Mouse (Mus musculus) yolk sac, embryonic 10.5 days (tissue): ENCODE data around the gene Padi2.

Experiments
- DNase-seq: peaks from one replicate; pipeline ENCODE4 v3.0.0-alpha.2; 2017; ENCODE audit warnings: low spot score

The Padi2 gene

GRCm38 (mm10) chr4:140922508-140922907, 16.4 kb downstream of the Padi2 start:
- DNase-seq = no peak

GRCm38 (mm10) chr4:140925648-140926047, 19.5 kb downstream of the Padi2 start:
- DNase-seq = no peak

- no peak for DNase-seq
Observed at GRCm38 (mm10) chr4:140928349-140928748, 22.2 kb downstream of the Padi2 start.

DNA sequence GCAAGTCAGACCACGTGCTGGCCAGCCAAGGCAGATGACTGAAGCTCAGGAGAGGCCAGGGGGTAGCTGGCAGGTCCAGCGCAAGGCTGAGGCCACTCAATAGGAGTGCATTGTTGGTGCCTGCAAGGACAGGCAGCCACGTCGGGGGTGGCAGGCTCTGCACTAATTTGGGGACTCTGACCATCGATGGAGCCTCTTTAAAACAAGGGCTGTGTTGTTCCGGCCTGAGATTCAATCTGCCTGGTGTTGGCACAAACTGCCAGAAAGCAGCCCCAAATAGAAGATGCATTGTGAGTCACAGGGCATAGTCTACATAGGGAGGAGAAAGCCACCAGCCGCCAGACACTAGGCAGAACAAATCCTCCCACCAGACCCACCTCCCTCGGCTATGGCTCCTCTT, 23.6 kb downstream of the Padi2 start:
- no peak for DNase-seq

DNA sequence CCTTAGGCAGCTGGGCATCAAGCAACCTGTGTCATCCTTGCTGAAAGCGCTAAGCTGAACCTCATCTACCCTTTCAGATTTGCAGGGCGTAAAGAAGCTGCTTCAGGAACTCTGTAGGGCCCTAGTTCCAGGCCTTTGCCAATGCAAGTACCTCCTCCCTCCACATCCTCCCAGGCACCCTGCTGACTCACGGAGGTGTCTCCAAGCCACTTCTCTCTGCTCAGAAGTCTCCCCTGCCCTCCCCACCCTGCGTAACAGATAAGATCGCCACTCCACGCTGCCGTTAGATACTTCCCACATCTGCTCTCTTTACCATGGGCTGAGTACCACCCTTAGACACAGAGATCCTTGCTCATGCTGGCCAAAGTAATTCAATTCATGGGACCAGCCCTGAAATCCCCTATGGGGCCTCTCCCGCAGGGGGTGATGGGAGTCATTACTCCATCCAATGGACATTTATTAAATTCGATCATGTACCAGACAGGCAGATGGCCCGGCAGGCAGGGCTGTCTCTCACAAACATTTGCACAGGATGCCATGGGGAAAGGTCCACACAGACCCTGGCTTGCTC, 24.8 kb downstream of the Padi2 start:
- DNase-seq = no peak

- no peak for DNase-seq
Observed at GRCm38 (mm10) chr4:140935643-140936042, 29.5 kb downstream of the Padi2 start.

DNA sequence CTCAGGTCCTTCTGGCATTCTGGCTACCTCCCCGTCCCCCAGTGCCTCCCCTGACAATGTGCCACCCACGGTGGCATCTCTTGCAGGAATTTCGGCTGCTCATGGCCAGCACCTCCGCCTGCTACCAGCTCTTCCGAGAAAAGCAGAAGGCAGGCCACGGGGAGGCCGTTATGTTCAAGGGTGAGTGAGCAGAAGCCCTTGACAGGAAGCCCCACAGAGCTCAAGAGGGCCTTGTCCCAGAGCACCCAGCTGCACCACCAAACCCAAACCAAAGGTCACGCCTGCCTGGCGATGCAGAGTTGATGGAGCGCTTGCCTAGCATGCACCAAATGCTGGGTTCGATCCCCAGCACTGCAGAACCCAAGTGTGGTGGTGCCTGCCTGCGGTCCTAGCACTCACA, 38.2 kb downstream of the Padi2 start:
- no peak for DNase-seq

DNA sequence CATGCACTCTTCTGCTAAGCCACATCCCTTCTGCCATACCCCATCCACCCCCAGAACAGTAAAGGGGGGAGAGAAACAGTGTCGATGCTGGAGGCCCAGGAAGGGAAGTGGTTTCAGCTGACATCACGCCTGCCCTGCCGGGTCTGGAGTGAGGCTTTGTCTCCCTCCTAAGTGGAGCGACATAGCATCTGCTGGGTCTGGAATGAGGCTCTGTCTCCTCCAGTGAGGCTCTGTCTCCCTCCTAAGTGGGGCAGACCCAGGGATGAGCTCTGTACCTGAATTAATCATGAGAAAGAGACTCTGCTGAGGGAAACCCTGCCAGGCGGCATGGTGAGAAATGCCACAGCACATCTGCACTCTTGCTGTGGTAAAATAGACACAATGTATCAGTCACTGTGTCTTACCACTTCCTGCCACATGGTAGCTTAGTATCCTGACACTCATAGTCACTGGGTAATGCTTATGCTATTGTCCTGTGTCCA, 38.9 kb downstream of the Padi2 start:
- DNase-seq = no peak

DNA sequence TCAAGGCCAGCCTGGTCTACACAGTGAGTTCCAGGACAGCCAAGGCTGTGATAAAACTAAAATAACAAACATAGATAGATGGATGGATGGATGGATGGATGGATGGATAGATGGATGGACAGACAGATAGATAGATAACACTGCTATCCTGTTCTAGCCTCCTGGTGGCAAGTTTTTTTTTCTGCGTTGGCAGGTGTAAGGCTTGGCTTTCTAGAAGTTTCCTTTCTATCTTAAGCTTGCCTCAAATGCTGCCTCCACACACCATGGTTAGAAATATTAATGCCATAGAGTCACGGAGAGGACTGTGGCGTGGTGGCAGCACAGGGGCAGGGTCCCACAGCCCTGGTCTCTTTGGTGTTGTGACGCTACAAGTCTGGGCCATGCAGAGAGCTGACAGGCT, 39.4 kb downstream of the Padi2 start:
- no peak for DNase-seq

GRCm38 (mm10) chr4:140946048-140946447, 39.9 kb downstream of the Padi2 start:
- DNase-seq = no peak

GRCm38 (mm10) chr4:140946580-140947205, 40.5 kb downstream of the Padi2 start:
- no peak for DNase-seq

DNA sequence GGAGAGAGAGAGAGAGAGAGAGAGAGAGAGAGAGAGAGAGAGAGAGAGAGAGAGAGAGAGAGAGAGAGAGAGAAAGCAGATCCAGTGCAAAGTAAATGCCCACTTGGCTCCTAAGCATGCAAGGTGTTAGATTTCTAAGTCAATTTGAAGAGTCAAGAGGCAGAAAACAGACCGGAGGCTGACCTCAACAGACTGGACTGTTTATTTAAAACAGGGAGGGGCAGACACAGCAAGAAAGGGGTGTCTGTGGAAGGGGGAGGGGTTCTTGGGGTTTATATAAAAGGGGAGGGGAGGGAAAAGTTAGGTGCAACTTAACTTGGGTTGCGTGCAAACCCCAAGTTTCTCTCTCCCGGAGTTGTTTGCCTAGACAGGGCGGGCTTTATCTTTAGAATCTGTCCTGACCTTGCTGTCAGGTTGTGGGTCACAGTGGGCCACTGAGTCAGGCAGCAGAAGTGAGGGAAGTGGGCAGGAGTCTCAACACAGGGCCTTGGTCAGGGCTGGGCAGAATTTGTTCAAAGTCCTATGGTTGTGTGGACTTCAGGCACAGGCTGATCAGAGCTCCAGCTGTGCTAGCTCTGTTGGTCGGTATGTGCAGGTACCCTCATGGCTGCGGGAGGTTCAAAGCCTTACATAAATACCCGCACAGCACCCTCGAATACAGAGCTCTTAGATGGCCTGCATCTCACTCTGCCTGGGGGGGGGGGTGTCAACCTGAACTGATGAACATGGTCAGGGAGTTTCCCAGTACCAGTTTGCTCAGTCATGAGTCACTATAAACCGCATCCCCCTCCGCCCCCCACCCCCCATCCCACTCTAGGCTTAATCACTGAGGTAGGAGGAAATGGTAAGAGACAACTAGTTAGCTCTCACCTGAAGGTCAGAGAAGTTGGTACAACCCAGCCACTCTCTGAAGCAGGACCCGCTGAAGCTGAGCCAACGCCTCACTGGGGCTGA, 41.6 kb downstream of the Padi2 start:
- DNase-seq = no peak

DNA sequence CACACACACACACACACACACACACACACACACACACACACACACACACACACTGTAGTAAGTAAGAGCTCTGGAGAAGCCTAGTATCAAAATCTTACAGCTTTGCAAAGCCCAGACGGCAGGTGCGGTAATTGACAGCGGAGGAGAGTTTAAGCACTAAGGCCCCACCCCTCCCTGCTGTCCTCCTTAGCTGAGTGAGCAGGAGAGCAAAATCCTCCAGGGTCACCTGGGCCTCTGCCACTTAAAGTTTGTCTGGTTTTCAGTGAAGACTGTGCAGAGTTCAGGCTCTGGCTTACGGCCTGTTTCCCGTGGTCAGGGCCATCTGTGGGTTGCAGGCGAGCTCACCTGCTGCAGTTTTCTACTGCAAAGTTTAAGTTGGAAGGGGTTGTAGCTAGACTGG, 42.3 kb downstream of the Padi2 start:
- no peak for DNase-seq

DNA sequence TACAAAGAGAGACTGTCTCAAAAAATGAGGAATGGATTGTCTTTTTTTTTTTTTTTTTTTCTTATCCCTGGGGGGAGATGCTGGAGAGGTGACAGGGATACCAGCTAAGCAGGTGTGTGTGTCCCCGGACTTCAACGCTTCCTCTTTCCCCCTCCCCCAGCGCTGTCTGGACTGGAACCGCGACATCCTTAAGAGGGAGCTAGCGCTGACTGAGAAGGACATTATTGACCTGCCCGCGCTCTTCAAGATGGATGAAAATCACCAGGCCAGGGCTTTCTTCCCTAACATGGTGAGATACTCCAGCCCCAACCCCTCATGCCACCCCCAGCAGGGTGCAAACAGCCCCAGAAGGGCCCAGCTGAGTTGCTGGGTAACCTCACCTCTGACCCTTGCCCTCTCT, 42.9 kb downstream of the Padi2 start:
- no peak for DNase-seq

DNA sequence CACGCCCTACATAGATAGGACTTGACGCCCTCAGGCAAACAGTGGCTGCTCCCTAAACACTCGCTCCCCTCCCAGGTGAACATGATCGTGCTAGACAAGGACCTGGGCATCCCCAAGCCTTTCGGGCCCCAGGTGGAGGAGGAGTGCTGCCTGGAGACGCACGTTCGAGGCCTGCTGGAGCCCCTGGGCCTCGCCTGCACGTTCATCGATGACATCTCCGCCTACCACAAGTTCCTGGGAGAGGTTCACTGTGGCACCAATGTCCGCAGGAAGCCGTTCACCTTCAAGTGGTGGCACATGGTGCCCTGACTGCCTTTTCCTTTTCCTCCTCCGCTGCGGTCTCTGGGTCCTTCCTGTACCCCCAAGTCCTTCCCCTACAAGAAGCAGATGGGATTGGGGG, 43.5 kb downstream of the Padi2 start:
- no peak for DNase-seq

DNA sequence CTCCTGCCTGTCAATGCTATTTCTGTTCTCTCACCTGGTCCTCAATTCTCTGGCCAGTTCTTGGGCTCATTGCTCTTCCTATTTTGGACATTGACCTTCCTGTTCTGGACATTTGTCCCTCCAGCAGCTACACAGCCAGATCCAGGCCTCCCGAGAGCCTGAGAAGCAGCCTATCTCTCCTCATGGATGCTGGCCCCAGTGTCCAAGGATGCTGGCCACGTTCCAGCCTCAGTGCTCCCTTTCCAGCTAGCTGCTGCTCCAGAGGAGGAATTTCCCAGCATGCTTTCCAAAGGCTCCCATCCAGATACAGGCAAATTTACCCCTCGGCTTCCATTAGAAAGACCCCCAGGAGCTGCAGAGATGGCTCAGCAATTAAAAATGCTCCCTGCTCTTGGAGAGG, 44.4 kb downstream of the Padi2 start:
- DNase-seq = no peak

DNA sequence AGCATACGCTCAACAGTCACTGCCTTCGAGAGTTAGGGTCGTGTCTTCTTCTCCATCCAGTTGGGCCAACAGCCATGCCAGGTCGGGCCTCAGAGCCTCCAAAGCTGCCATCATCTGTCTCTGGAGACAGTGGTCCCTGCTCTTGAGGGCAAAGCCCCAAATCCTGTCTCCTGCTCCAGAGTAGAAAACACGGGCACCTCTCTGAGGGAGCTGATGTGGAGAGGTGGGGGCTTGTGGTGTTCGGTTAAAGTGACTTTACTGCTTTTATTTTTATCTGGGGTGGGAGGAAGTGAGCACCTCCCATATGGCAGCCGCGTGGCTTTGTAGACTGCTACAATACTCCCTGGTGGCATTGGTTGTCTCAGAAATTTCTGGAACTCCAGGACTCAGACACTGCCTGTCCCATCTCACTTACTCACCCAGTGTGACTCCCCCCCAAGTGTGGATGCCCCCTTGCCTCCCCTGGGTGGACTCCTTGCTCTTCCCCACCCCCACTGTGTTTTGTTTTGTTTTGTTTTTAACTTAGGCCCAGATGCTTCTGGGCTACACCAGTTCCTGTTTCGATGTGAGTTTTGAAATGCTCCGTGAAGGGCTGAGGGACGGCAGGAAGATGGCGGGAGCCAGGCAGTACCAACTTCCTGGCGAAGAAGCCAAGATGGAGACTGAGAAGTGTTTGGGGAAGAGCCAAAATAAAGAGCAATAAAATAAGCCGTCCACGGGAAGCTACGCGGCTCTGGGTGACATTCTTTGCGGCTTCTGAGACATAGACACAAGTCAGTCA, 45.9 kb downstream of the Padi2 start:
- no peak for DNase-seq

- no peak for DNase-seq
Observed at GRCm38 (mm10) chr4:140957131-140957702, 51.1 kb downstream of the Padi2 start.

- peak; percentile 66 for DNase-seq
Observed at GRCm38 (mm10) chr4:140957725-140958124, 51.6 kb downstream of the Padi2 start.

GRCm38 (mm10) chr4:140958319-140958718, 52.2 kb downstream of the Padi2 start:
- no peak for DNase-seq

- DNase-seq = no peak
Observed at GRCm38 (mm10) chr4:140959128-140959679, 53.1 kb downstream of the Padi2 start.
